In the genomic region with DNA sequence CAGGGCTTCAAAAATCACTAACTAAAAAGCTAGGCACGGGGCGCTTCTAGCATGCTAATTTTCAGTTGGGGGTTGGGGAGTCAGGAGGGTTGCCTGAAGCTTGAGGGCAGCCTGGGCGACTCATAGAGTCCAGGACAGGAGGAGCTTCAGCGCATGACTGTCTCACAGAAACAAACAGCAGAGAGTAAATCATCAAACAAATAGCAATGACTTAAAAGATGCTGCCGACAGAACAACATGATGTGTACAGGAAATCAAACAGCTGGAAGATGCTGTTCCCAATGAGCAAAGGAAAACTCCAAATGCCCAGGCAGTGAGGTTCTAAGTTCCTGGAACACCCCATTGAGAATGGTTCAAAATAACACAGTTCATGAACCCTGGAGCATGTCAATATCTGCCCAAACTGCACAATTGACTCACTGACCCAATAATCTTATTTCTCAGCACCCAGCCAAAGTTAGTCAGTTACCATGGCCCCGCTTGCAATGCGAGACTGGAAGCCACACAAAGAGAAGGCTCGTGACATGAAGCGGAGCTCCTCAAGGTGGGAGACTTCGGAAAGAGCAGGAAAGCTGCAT, we compare ENCODE assay signal across 15 mouse cellular contexts. TPM values are rescaled to one million over a fixed set of nuclear protein-coding genes. Genes with fewer than 3 reads are reported as not detected.
DNase-seq lines count a peak whose midpoint lies in the region; ATAC-seq and TF ChIP-seq lines count a peak whose summit lies in the region.
"Had no signal": no experiment of that assay in that cellular context is flagged by ENCODE, and none has a peak within 500 bp of the region (broad histone marks: within the 10 kb centered on the region; RNA-seq: fewer than 3 reads in every experiment).

No protein-coding gene starts in this region.

- WGBS in hindbrain, embryonic 15.5 days = 42% methylated on average over 10 of the region's 10 CpGs
- WGBS in hindbrain, embryonic 10.5 days = 64% methylated on average over 10 of the region's 10 CpGs
- WGBS in lung, embryonic 14.5 days = 59% methylated on average over 10 of the region's 10 CpGs
- WGBS in lung, adult 2 months = 63% methylated on average over 10 of the region's 10 CpGs

- H3K4me1 ChIP-seq in hindbrain, embryonic 15.5 days (replicated peaks) = peaks cover 28% of the 10 kb centered on the region
- peaks cover 13% of the 10 kb centered on the region for H3K4me1 ChIP-seq in hindbrain, embryonic 10.5 days (replicated peaks)
- 0 out of 2 replicates have a peak, but pooled peaks cover 3% of the 10 kb centered on the region for H3K4me1 ChIP-seq in lung, embryonic 14.5 days (ENCODE audit: insufficient read depth)
- peaks cover 31% of the 10 kb centered on the region for H3K4me1 ChIP-seq in lung, adult 2 months (ENCODE audit: control insufficient read depth, insufficient read depth, low read length)

- H3K27ac ChIP-seq in hindbrain, embryonic 15.5 days (replicated peaks) = peak overlapping the region; percentile 43
- no peak overlapping the region; the same call in 1 of the 2 replicates for H3K27ac ChIP-seq in hindbrain, embryonic 10.5 days
- peak overlapping the region; percentile 10; the same call in 1 of the 2 replicates for H3K27ac ChIP-seq in lung, embryonic 14.5 days (ENCODE audit: low read depth)
- H3K27ac ChIP-seq: stomach, embryonic 15.5 days had no signal

- no peaks in the 10 kb centered on the region for H3K27me3 ChIP-seq in hindbrain, embryonic 15.5 days
- no peaks in the 10 kb centered on the region for H3K27me3 ChIP-seq in hindbrain, embryonic 10.5 days (ENCODE audit: insufficient read depth, poor library complexity, severe bottlenecking)
- H3K27me3 ChIP-seq in lung, embryonic 14.5 days (ENCODE audit: insufficient read depth, low read length) = no peaks in the 10 kb centered on the region
- H3K27me3 ChIP-seq: stomach, embryonic 15.5 days had no signal

- TF ChIP-seq CTCF in lung, embryonic 14.5 days (IDR thresholded peaks at IDR 0.05; ENCODE audit: low read depth) = no peak
- TF ChIP-seq CTCF in lung, adult 2 months (IDR thresholded peaks at IDR 0.05; ENCODE audit: insufficient read depth, low read length) = no peak

- DNase-seq in hindbrain, embryonic 10.5 days (ENCODE audit: low spot score) = no peak
- peak; percentile 78 for DNase-seq in lung, embryonic 14.5 days
- no peak for DNase-seq in lung, adult 2 months
- DNase-seq in NIH3T3 (ENCODE audit: low read depth) = peak; percentile 49
- peak; percentile 34 to 40 for DNase-seq in kidney, postnatal 36 days
- DNase-seq in embryo, embryonic 11 days = no peak
- DNase-seq in left cerebral cortex, postnatal 4 days = no peak
- DNase-seq: cerebellum, adult 18-20 months; gastrocnemius, postnatal 25 days; layer of hippocampus, adult 9-11 months; thymus, postnatal 4 days had no signal

- H3K9ac ChIP-seq in hindbrain, embryonic 15.5 days = no peak overlapping the region
- no peak overlapping the region for H3K9ac ChIP-seq in lung, embryonic 14.5 days
- H3K9ac ChIP-seq: stomach, embryonic 15.5 days had no signal

- TF ChIP-seq POLR2A in lung, adult 2 months (IDR thresholded peaks at IDR 0.05; ENCODE audit: borderline replicate concordance, extremely low read depth, low read depth, low read length) = no peak

- H3K9me3 ChIP-seq in hindbrain, embryonic 15.5 days = no peaks in the 10 kb centered on the region
- H3K9me3 ChIP-seq in hindbrain, embryonic 10.5 days = no peaks in the 10 kb centered on the region
- no peaks in the 10 kb centered on the region for H3K9me3 ChIP-seq in lung, embryonic 14.5 days (ENCODE audit: low read depth, low read length)
- H3K9me3 ChIP-seq: stomach, embryonic 15.5 days had no signal

- no peaks in the 10 kb centered on the region for H3K36me3 ChIP-seq in hindbrain, embryonic 15.5 days
- peaks cover 40% of the 10 kb centered on the region for H3K36me3 ChIP-seq in hindbrain, embryonic 10.5 days
- peaks cover 12% of the 10 kb centered on the region for H3K36me3 ChIP-seq in lung, embryonic 14.5 days (ENCODE audit: insufficient read depth)
- H3K36me3 ChIP-seq: stomach, embryonic 15.5 days had no signal

- ATAC-seq in hindbrain, embryonic 15.5 days (ENCODE audit: low FRiP score, low read depth) = no peak
- ATAC-seq in lung, embryonic 14.5 days (ENCODE audit: insufficient read depth) = 0 out of 2 replicates have a peak, but pooled peaks have one; percentile 28
- ATAC-seq: inflammation-experienced regulatory T-cells, adult 6 months had no signal

- no peak overlapping the region for H3K4me3 ChIP-seq in hindbrain, embryonic 15.5 days
- no peak overlapping the region for H3K4me3 ChIP-seq in hindbrain, embryonic 10.5 days
- no peak overlapping the region for H3K4me3 ChIP-seq in lung, embryonic 14.5 days (ENCODE audit: low read depth, low read length)
- H3K4me3 ChIP-seq in lung, adult 2 months (replicated peaks; ENCODE audit: extremely low read depth, low read depth, low read length) = no peak overlapping the region
- H3K4me3 ChIP-seq: stomach, embryonic 15.5 days had no signal

- intact Hi-C loops in left cerebral cortex, postnatal 4 days (cut with DNase I) = no loop called here

- H3K4me2 ChIP-seq in hindbrain, embryonic 15.5 days = no peak overlapping the region
- H3K4me2 ChIP-seq in lung, embryonic 14.5 days = no peak overlapping the region
- H3K4me2 ChIP-seq: liver, embryonic 11.5 days; stomach, embryonic 15.5 days had no signal

RNA-seq across cellular contexts. Expression of gene Rnf144a, which starts 54.0 kb away (rescaled TPM):
- polyA plus RNA-seq in hindbrain, embryonic 15.5 days (2015; fragmentation: Nextera tagmentation; extraction: Ambion mirVana) = 29.3 and 30.4 TPM in 2 replicates
- 34.3 and 38.4 TPM in 2 replicates for polyA plus RNA-seq in hindbrain, embryonic 10.5 days (2016; fragmentation: Nextera tagmentation; extraction: Ambion mirVana)
- polyA plus RNA-seq in lung, embryonic 14.5 days (2014; fragmentation: Nextera tagmentation; extraction: Ambion mirVana) = 45.6 and 46.9 TPM in 2 replicates
- polyA plus RNA-seq in lung, adult 2 months (2012; rRNA removed) = 76.2 and 128 TPM in 2 replicates
- total RNA-seq in left cerebral cortex, postnatal 4 days (2021) = 10 to 100 TPM; 41.8 to 45.4 TPM

Comparison
In these comparisons a context has a peak if more than half of its experiments do, and no peak if none do; other contexts are left out.
1. DNase-seq: peak in lung, embryonic 14.5 days (single experiment), NIH3T3 (single experiment) and kidney, postnatal 36 days (2 of 2); none in hindbrain, embryonic 10.5 days (single experiment), lung, adult 2 months (single experiment), embryo, embryonic 11 days (single experiment) and left cerebral cortex, postnatal 4 days (single experiment).